Mouse (Mus musculus) heart, adult 2 months (tissue): Measurements from ENCODE around the gene Gnb4.

Source experiments
- CTCF ChIP-seq: fragments of 200-600 bp; IDR thresholded peaks from 2 replicates; pipeline ENCODE4 v1.8.1; 2022; ENCODE audit warnings: antibody characterized with exemption, mild to moderate bottlenecking, moderate library complexity
- EP300 ChIP-seq: fragments of 200-500 bp; IDR thresholded peaks from 2 replicates; pipeline ENCODE4 v1.6.1; 2011; ENCODE audit warnings: low read depth, low read length, control low read depth; ENCODE audit not compliant: insufficient read depth
- POLR2A ChIP-seq: fragments of 200-500 bp; IDR thresholded peaks from 2 replicates; pipeline ENCODE4 v1.6.1; 2011; ENCODE audit warnings: mild to moderate bottlenecking, low read depth, low read length, control low read depth; ENCODE audit not compliant: insufficient read depth

DNA sequence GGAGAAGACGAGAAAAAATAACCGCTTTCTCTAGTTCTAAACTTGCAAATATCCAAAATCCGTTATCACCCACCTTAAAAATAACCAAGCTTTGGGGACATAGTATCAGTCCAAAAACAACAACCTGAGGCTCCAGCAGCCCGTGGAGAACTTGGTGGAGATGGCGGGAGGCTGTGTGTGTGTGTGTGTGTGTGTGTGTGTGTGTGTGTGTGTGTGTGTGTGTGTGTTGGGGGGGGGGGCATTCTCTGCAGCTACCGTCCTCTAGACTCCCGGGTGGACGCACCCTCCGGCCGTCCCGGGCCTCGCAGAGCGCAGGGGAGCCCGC is 417 bp downstream of the Gnb4 start:
- TF ChIP-seq POLR2A (no peak), EP300 (no peak), CTCF (no peak)
